Mouse (Mus musculus): ENCODE measurements at regions not wholly inside any gene's neighbourhood (a gene's known extent, or its start where the extent isn't known, plus 50 kb on each side); places are given as distances from the start of the nearest gene placed in this dataset.

GRCm38 (mm10) chr1:129219098-129219497 is 54.0 kb upstream of the Thsd7b start:
- no peak for ATAC-seq (replicated peaks; ENCODE audit: low FRiP score, low TSS enrichment, poor library complexity, severe bottlenecking)

GRCm38 (mm10) chr1:129208806-129209205 is 64.3 kb upstream of the Thsd7b start:
- ATAC-seq (replicated peaks; ENCODE audit: low FRiP score, low TSS enrichment, poor library complexity, severe bottlenecking): no peak

- no peak for ATAC-seq (replicated peaks; ENCODE audit: low FRiP score, low TSS enrichment, poor library complexity, severe bottlenecking)
Measured at GRCm38 (mm10) chr1:129208406-129208805, 64.7 kb upstream of the Thsd7b start.

- ATAC-seq (replicated peaks; ENCODE audit: low FRiP score, low TSS enrichment, poor library complexity, severe bottlenecking): no peak
Measured at GRCm38 (mm10) chr1:129207674-129208073, 65.4 kb upstream of the Thsd7b start.

- no peak for ATAC-seq (replicated peaks; ENCODE audit: low FRiP score, low TSS enrichment, poor library complexity, severe bottlenecking)
Measured at GRCm38 (mm10) chr1:129180174-129180759, 92.8 kb upstream of the Thsd7b start.

- no peak for ATAC-seq (replicated peaks; ENCODE audit: low FRiP score, low TSS enrichment, poor library complexity, severe bottlenecking)
Measured at GRCm38 (mm10) chr1:129169936-129170335, 103.2 kb upstream of the Thsd7b start.

- ATAC-seq (replicated peaks; ENCODE audit: low FRiP score, low TSS enrichment, poor library complexity, severe bottlenecking): no peak
Measured at GRCm38 (mm10) chr1:129150643-129151042, 122.5 kb upstream of the Thsd7b start.

GRCm38 (mm10) chr1:129148733-129149388 is 124.2 kb upstream of the Thsd7b start:
- no peak for ATAC-seq (replicated peaks; ENCODE audit: low FRiP score, low TSS enrichment, poor library complexity, severe bottlenecking)

GRCm38 (mm10) chr1:129146395-129147094 is 126.6 kb upstream of the Thsd7b start:
- ATAC-seq (replicated peaks; ENCODE audit: low FRiP score, low TSS enrichment, poor library complexity, severe bottlenecking): no peak

GRCm38 (mm10) chr1:129138783-129139182 is 134.3 kb upstream of the Thsd7b start:
- no peak for ATAC-seq (replicated peaks; ENCODE audit: low FRiP score, low TSS enrichment, poor library complexity, severe bottlenecking)

- ATAC-seq (replicated peaks; ENCODE audit: low FRiP score, low TSS enrichment, poor library complexity, severe bottlenecking): no peak
Measured at GRCm38 (mm10) chr1:129106961-129107557, 166.0 kb upstream of the Thsd7b start.

- no peak for ATAC-seq (replicated peaks; ENCODE audit: low FRiP score, low TSS enrichment, poor library complexity, severe bottlenecking)
Measured at GRCm38 (mm10) chr1:129100997-129101396, 172.1 kb upstream of the Thsd7b start.

GRCm38 (mm10) chr1:129078274-129078673 is 194.8 kb upstream of the Thsd7b start:
- no peak for ATAC-seq (replicated peaks; ENCODE audit: low FRiP score, low TSS enrichment, poor library complexity, severe bottlenecking)

- ATAC-seq (replicated peaks; ENCODE audit: low FRiP score, low TSS enrichment, poor library complexity, severe bottlenecking): no peak
Measured at GRCm38 (mm10) chr1:129057182-129057581, 215.9 kb upstream of the Thsd7b start.

- ATAC-seq (replicated peaks; ENCODE audit: low FRiP score, low TSS enrichment, poor library complexity, severe bottlenecking): no peak
Measured at GRCm38 (mm10) chr1:129055252-129055651, 217.8 kb upstream of the Thsd7b start.

- no peak for ATAC-seq (replicated peaks; ENCODE audit: low FRiP score, low TSS enrichment, poor library complexity, severe bottlenecking)
Measured at GRCm38 (mm10) chr1:129033707-129034106, 239.4 kb upstream of the Thsd7b start.

- ATAC-seq (replicated peaks; ENCODE audit: low FRiP score, low TSS enrichment, poor library complexity, severe bottlenecking): no peak
Measured at GRCm38 (mm10) chr1:129005899-129006298, 267.2 kb upstream of the Thsd7b start.

GRCm38 (mm10) chr1:129002286-129002685 is 270.8 kb upstream of the Thsd7b start:
- no peak for ATAC-seq (replicated peaks; ENCODE audit: low FRiP score, low TSS enrichment, poor library complexity, severe bottlenecking)

GRCm38 (mm10) chr1:129001766-129002165 is 271.3 kb upstream of the Thsd7b start:
- no peak for ATAC-seq (replicated peaks; ENCODE audit: low FRiP score, low TSS enrichment, poor library complexity, severe bottlenecking)

GRCm38 (mm10) chr1:128999741-129000517 is 273.2 kb upstream of the Thsd7b start:
- no peak for ATAC-seq (replicated peaks; ENCODE audit: low FRiP score, low TSS enrichment, poor library complexity, severe bottlenecking)

Measured in megakaryocyte-erythroid progenitor cell, adult 5-6 weeks (primary cell).